Mouse (Mus musculus): ENCODE data around the gene Ddr2.
"Not testable (repeated sequence)": the region's sequence is repeated elsewhere in the genome, so short reads cannot be mapped to it uniquely, and the experiment has no call there.

DNA sequence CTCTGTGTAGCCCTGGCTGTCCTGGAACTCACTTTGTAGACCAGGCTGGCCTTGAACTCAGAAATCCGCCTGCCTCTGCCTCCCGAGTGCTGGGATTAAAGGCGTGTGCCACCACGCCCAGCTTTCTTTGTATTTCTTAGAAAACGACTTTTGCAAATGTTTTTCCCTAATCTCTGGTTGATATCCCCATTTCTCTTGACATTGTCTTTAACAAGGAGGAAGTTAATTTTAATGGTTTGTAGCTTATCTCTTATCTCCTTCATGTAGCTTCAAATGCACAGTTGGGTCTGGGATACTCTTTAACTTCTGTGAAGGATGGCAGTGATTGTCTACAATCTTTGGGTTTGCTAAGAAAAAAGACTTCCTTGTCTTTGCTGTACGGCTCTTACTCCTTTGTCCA, 7.7 kb downstream of the Ddr2 start:
- not testable (repeated sequence) for TF ChIP-seq TAL1, GATA1 (IDR thresholded peaks at IDR 0.05; ENCODE audit: low read length)
